Mouse (Mus musculus): ENCODE measurements at regions not wholly inside any gene's neighbourhood (a gene's known extent, or its start where the extent isn't known, plus 50 kb on each side); places are given as distances from the start of the nearest gene placed in this dataset.
A peak's percentile ranks its signal among the peaks of the same experiment; 100 is the strongest.

DNA sequence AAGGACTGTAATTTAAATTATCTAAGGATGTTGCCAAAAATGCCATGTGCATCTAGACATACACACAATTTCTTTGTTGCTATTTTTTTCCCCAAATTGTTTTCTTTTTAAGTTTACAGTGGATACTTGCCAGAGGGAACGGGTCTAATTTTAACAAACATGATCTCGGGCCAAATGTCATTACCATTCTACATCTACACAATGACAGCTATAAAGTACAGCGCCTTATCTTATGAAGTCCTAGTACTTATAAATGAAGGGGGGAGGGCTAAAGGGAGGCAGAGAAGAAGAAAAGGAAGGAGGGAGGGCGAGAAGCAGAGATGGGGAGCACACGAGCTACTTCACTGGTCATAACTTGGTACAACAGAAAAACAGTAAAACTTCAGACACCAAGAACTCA, 89.4 kb upstream of the Paip1 start:
- H3K4me2 ChIP-seq: no peak overlapping the region
- no peak for ATAC-seq (ENCODE audit: insufficient read depth, low FRiP score, low read depth)
- H3K27ac ChIP-seq: no peak overlapping the region
- WGBS: 61% methylated on average over 5 of the region's 5 CpGs
- no peak overlapping the region for H3K9ac ChIP-seq
- H3K36me3 ChIP-seq: peaks cover 9% of the 10 kb centered on the region
- no peaks in the 10 kb centered on the region for H3K27me3 ChIP-seq (replicated peaks)
- no peaks in the 10 kb centered on the region for H3K4me1 ChIP-seq
- no peaks in the 10 kb centered on the region for H3K9me3 ChIP-seq
- no peak overlapping the region for H3K4me3 ChIP-seq (replicated peaks)

DNA sequence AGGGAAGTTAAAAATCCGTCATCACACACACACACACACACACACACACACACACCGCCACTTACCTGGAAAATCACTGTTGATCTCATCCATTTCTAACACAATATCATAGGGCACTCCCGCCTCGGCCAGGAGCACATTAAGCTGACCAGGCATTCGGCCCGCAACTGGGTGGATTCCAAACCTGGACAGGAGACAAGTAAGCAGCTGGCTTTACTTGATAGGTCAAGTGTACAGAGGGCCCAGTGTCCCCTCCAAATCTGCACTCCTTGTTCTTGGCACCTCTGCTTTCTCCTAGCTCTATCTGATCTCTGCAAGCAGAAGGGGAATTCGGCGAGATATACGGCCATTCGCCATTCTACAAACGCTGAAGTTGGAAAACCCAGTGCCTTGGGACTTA, 88.6 kb upstream of the Paip1 start:
- WGBS: 91% methylated on average over 11 of the region's 11 CpGs
- no peaks in the 10 kb centered on the region for H3K9me3 ChIP-seq
- ATAC-seq (ENCODE audit: insufficient read depth, low FRiP score, low read depth): no peak
- peaks cover 9% of the 10 kb centered on the region for H3K36me3 ChIP-seq
- H3K27ac ChIP-seq: no peak overlapping the region
- no peaks in the 10 kb centered on the region for H3K4me1 ChIP-seq
- H3K4me2 ChIP-seq: no peak overlapping the region
- H3K4me3 ChIP-seq (replicated peaks): no peak overlapping the region
- no peak overlapping the region for H3K9ac ChIP-seq
- no peaks in the 10 kb centered on the region for H3K27me3 ChIP-seq (replicated peaks)

GRCm38 (mm10) chr13:119341833-119342232, 86.6 kb upstream of the Paip1 start:
- no peak overlapping the region for H3K4me3 ChIP-seq (replicated peaks)
- H3K4me1 ChIP-seq: no peaks in the 10 kb centered on the region
- H3K9ac ChIP-seq: no peak overlapping the region
- H3K36me3 ChIP-seq: 0 out of 2 replicates have a peak, but pooled peaks cover 4% of the 10 kb centered on the region
- ATAC-seq (ENCODE audit: insufficient read depth, low FRiP score, low read depth): 0 out of 2 replicates have a peak, but pooled peaks have one; percentile 39
- H3K27me3 ChIP-seq (replicated peaks): no peaks in the 10 kb centered on the region
- 38% methylated on average over 2 of the region's 2 CpGs for WGBS
- no peaks in the 10 kb centered on the region for H3K9me3 ChIP-seq
- no peak overlapping the region for H3K27ac ChIP-seq
- no peak overlapping the region for H3K4me2 ChIP-seq

GRCm38 (mm10) chr13:119342761-119343160, 85.6 kb upstream of the Paip1 start:
- Histone ChIP-seq H3K9ac (no peak overlapping the region), H3K4me3 (replicated peaks) (no peak overlapping the region), H3K4me1 (no peaks in the 10 kb centered on the region), H3K4me2 (no peak overlapping the region), H3K36me3 (0 out of 2 replicates have a peak, but pooled peaks cover under 1% of the 10 kb centered on the region), H3K27me3 (replicated peaks) (no peaks in the 10 kb centered on the region), H3K9me3 (no peaks in the 10 kb centered on the region), H3K27ac (no peak overlapping the region)
- ATAC-seq (ENCODE audit: insufficient read depth, low FRiP score, low read depth): no peak
- WGBS: 92% methylated on average over 7 of the region's 7 CpGs

GRCm38 (mm10) chr13:119347988-119348387, 80.4 kb upstream of the Paip1 start:
- no peak for ATAC-seq (ENCODE audit: insufficient read depth, low FRiP score, low read depth)
- Histone ChIP-seq H3K4me1 (no peaks in the 10 kb centered on the region), H3K4me2 (no peak overlapping the region), H3K9me3 (no peaks in the 10 kb centered on the region), H3K27ac (no peak overlapping the region), H3K9ac (no peak overlapping the region), H3K4me3 (replicated peaks) (no peak overlapping the region), H3K36me3 (peaks cover 2% of the 10 kb centered on the region; the same call in 1 of the 2 replicates), H3K27me3 (replicated peaks) (no peaks in the 10 kb centered on the region)
- WGBS: 90% methylated on average over 3 of the region's 3 CpGs

DNA sequence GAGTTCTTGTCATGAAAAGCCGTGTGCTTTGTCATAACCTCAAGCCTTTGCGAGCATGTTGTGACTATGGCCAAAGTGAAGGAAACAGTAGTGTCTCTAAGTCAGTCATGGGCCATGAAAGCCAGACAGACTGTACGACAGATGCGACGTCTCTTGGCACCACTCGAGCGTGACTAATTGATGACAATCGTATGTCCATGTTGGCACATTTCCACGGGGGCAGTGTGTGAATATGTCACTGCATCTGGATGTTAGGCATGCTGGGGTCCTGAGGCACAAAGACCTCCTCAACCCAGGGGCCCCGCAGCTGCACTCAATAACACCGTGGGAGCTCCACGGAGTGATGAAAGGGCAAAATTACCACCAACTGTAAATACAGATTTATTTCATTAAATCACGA, 77.1 kb upstream of the Paip1 start:
- ATAC-seq (ENCODE audit: insufficient read depth, low FRiP score, low read depth): no peak
- Histone ChIP-seq H3K27ac (no peak overlapping the region), H3K27me3 (replicated peaks) (no peaks in the 10 kb centered on the region)

DNA sequence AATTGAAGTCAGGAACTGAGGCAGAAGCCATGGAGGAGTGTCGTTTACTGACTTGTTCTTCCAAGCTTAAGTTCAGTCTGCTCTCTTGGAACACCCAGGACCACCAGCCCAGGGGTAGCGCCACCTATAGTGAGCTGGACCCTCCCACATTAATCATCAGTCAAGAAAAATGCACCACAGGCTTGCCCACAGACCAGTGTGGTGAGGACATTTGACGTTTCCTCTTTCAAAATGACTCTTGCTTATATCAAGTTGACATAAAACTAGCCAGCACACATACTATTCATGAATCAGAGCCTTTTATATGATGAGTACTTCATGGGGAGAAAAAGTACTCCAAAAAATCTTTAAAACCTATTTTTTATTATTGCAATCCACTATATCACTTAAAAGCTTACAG, 69.7 kb upstream of the Paip1 start:
- no peak overlapping the region for H3K27ac ChIP-seq
- no peak overlapping the region for H3K4me3 ChIP-seq (replicated peaks)
- H3K9me3 ChIP-seq: no peaks in the 10 kb centered on the region
- H3K36me3 ChIP-seq: peaks cover 13% of the 10 kb centered on the region
- H3K27me3 ChIP-seq (replicated peaks): no peaks in the 10 kb centered on the region
- 72% methylated on average over 3 of the region's 3 CpGs for WGBS
- no peaks in the 10 kb centered on the region for H3K4me1 ChIP-seq
- no peak overlapping the region for H3K4me2 ChIP-seq
- H3K9ac ChIP-seq: no peak overlapping the region
- no peak for ATAC-seq (ENCODE audit: insufficient read depth, low FRiP score, low read depth)

More for the DNA sequence above, 77.1 kb upstream of the Paip1 start:
- Histone ChIP-seq H3K36me3 (peaks cover 9% of the 10 kb centered on the region; the same call in 1 of the 2 replicates), H3K9me3 (no peaks in the 10 kb centered on the region), H3K4me2 (no peak overlapping the region), H3K9ac (no peak overlapping the region), H3K4me3 (replicated peaks) (no peak overlapping the region), H3K4me1 (no peaks in the 10 kb centered on the region)
- 67% methylated on average over 13 of the region's 13 CpGs for WGBS

GRCm38 (mm10) chr13:119363379-119363778, 65.0 kb upstream of the Paip1 start:
- H3K4me2 ChIP-seq: no peak overlapping the region
- peaks cover 5% of the 10 kb centered on the region; the same call in 1 of the 2 replicates for H3K36me3 ChIP-seq
- no peaks in the 10 kb centered on the region for H3K9me3 ChIP-seq
- H3K27me3 ChIP-seq (replicated peaks): no peaks in the 10 kb centered on the region
- H3K4me3 ChIP-seq (replicated peaks): no peak overlapping the region
- WGBS: 53% methylated on average over 3 of the region's 3 CpGs
- no peak overlapping the region for H3K27ac ChIP-seq
- no peaks in the 10 kb centered on the region for H3K4me1 ChIP-seq
- H3K9ac ChIP-seq: no peak overlapping the region
- no peak for ATAC-seq (ENCODE audit: insufficient read depth, low FRiP score, low read depth)

- Histone ChIP-seq H3K9me3 (no peaks in the 10 kb centered on the region), H3K4me2 (no peak overlapping the region), H3K9ac (no peak overlapping the region), H3K4me3 (replicated peaks) (no peak overlapping the region), H3K27me3 (replicated peaks) (no peaks in the 10 kb centered on the region), H3K4me1 (no peaks in the 10 kb centered on the region), H3K27ac (no peak overlapping the region), H3K36me3 (peaks cover 6% of the 10 kb centered on the region; the same call in 1 of the 2 replicates)
- 89% methylated on average over 5 of the region's 5 CpGs for WGBS
- no peak for ATAC-seq (ENCODE audit: insufficient read depth, low FRiP score, low read depth)
Observed at GRCm38 (mm10) chr13:119364160-119364559, 64.2 kb upstream of the Paip1 start.

GRCm38 (mm10) chr13:119367544-119367943, 60.9 kb upstream of the Paip1 start:
- no peak overlapping the region for H3K9ac ChIP-seq
- no peaks in the 10 kb centered on the region for H3K4me1 ChIP-seq
- no peaks in the 10 kb centered on the region for H3K27me3 ChIP-seq (replicated peaks)
- H3K9me3 ChIP-seq: no peaks in the 10 kb centered on the region
- 79% methylated on average over 5 of the region's 5 CpGs for WGBS
- no peak overlapping the region for H3K4me3 ChIP-seq (replicated peaks)
- no peak overlapping the region for H3K27ac ChIP-seq
- H3K36me3 ChIP-seq: peaks cover 7% of the 10 kb centered on the region
- no peak for ATAC-seq (ENCODE audit: insufficient read depth, low FRiP score, low read depth)
- no peak overlapping the region for H3K4me2 ChIP-seq

GRCm38 (mm10) chr13:119378404-119379037, 49.9 kb upstream of the Paip1 start:
- no peaks in the 10 kb centered on the region for H3K9me3 ChIP-seq

More at GRCm38 (mm10) chr13:119378404-119379037, 49.9 kb upstream of the Paip1 start:
- peaks cover 7% of the 10 kb centered on the region for H3K36me3 ChIP-seq
- H3K4me2 ChIP-seq: no peak overlapping the region
- H3K27ac ChIP-seq: no peak overlapping the region
- no peak overlapping the region for H3K4me3 ChIP-seq (replicated peaks)
- WGBS: 44% methylated on average over 5 of the region's 5 CpGs
- no peak overlapping the region for H3K9ac ChIP-seq
- H3K27me3 ChIP-seq (replicated peaks): no peaks in the 10 kb centered on the region
- no peak for ATAC-seq (ENCODE audit: insufficient read depth, low FRiP score, low read depth)
- no peaks in the 10 kb centered on the region for H3K4me1 ChIP-seq
